Mouse (Mus musculus) kidney, postnatal 36 days (tissue): ENCODE measurements around the gene Nup85.

ENCODE experiments used
- DNase-seq, 2 experiments: peaks; one replicate each; pipeline ENCODE4 v3.0.0; 2021 to 2022; ENCODE audit warnings: mixed read lengths in 2 of 2

Nup85 gene

DNA sequence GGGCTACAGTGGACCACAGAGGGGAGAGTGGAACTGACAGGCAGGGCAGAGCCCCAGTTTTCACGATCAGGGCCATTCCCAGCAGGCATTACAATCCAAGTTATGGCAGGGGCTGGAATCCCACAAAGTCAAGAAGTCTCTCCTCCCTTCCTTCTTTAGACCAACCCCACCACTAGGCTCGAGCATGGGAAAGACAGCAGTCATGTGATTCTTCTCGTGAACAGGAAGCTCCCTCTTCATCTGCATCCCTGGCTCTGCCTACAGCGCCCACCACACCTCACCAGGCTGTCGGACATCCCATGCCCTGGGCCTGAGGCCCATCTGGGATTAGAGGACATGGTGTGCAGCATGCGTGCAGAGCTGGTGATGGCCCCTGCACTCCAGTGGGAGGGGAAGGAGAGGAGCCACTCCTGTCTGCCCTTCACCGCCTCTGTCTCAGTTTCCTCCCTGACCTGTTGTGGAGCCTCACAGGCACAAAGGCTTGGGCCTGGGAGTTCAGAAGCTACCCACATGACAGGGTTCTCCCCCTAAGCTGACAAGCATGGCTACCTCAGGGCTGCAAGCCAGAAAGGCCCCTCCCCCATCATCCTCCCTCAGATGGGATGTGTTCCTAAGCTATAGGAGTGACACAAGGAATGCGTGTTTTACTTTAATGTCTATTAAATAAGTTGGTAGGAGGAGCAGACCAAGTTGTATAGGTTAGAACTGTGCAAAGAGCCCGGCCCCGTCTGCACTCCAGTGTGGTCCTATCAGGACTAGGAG lies 50.3 kb downstream of the Nup85 start:
- peak in 1 of 2 experiments; percentile 50 for DNase-seq

GRCm38 (mm10) chr11:115615108-115615825 lies 51.0 kb downstream of the Nup85 start:
- peak; percentile 45 to 48 for DNase-seq

- DNase-seq = peak; percentile 58 to 61
Observed at GRCm38 (mm10) chr11:115615875-115616274, 51.6 kb downstream of the Nup85 start.

GRCm38 (mm10) chr11:115616371-115616770 lies 52.1 kb downstream of the Nup85 start:
- no peak for DNase-seq

DNA sequence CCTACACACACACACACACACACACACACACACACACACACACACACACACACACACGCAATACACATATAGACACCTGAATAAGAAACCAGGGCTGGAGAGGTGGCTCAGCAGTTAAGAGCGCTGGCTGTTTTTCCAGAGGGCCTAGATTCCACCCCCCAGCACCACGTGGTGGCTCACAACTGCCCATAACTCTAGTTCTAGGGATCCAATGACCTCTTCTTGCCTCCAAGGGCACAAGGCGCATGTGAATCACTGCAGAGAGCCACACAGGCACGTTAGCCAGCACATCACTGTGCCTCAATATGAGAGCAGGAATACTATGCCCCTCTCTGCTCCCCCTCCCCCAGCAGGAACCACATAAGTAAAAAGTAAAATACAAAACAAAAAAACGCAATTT lies 52.7 kb downstream of the Nup85 start:
- peak; percentile 72 to 76 for DNase-seq

DNA sequence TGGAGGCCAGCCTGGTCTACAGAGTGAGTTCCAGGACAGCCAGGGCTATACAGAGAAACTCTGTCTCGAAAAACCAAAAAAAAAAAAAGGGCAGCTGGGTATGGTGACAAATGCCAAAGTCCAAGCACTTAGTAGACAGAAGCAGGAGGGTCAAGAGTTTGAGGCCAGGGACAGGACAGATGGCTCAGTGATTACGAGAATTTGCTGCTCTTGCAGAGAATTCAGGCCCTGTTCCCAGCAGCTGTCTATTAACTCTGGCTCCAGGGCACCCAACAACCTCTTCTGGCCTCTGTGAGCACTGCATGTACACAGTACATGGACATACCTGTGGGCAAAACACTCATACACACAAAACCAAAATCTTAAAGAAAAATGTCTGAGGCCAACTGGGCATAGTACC lies 53.8 kb downstream of the Nup85 start:
- DNase-seq = peak; percentile 59 to 60

GRCm38 (mm10) chr11:115618732-115619516 lies 54.7 kb downstream of the Nup85 start:
- no peak for DNase-seq

GRCm38 (mm10) chr11:115619949-115620348 lies 55.7 kb downstream of the Nup85 start:
- no peak for DNase-seq

GRCm38 (mm10) chr11:115623487-115624070 lies 59.3 kb downstream of the Nup85 start:
- DNase-seq = peak in 1 of 2 experiments; percentile 40

DNA sequence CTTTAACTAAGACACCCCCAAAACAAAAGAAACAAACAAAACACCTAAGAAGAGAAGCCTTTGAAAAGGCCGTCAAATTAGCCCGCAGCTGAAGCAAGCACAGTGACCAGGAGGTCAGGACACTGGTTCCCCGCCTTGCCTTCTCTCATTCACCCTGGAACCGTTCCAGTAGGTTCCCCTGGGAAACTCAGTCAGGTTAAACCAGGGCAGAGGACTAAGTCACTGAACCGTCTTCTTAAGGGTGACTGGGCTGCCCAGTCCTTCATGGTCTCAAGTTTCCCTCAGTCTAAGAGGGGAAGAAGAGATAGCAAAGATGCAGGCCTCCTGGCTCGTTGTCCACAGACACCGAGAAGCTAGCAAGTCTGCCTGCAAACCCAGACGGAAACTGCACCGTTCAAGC lies 61.6 kb downstream of the Nup85 start:
- peak; percentile 85 to 94 for DNase-seq

DNA sequence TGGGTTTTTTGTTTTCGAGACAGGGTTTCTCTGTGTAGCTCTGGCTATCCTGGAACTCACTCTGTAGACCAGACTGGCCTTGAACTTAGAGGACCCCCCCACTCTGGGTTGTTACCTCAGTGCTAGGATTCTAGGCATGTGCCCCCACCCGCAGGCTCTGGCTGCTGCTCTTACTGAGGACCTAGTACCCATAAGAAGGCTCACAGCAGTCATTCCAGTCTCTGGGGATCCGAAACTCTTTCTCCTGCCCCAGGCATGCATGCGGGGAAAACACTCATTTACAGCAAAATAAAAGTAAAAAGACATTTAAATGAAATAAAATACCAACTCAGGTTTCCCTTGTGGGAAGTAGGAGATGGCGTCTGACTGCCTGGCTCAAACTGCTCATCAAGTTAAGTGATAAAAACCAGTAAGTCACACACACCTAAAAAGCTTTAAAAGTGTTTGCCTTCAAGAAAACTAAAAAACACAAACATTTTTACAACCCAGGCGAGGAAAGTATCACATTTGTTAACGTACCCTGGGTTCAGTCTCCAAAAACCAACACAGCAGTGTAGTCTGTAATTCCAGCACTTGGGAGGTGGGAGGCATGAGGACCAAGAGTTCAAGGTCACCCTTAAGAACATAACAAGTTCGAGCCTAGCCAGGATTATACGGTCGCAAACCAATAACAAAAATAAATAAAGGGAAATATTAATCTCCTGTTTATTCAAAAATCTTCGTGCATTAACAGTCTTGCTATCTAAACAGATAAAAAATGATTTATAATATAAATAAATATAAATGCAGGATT lies 62.8 kb downstream of the Nup85 start:
- DNase-seq = no peak

- DNase-seq = peak; percentile 100
Observed at GRCm38 (mm10) chr11:115627705-115628464, 63.7 kb downstream of the Nup85 start, which contains the start of gene Slc25a19. Gene Slc25a19, minus strand, starts transcription at chr11:115628295.

- no peak for DNase-seq
Observed at GRCm38 (mm10) chr11:115628465-115629101, 64.3 kb downstream of the Nup85 start.

- DNase-seq = no peak
Observed at GRCm38 (mm10) chr11:115629734-115630531, 65.7 kb downstream of the Nup85 start.

DNA sequence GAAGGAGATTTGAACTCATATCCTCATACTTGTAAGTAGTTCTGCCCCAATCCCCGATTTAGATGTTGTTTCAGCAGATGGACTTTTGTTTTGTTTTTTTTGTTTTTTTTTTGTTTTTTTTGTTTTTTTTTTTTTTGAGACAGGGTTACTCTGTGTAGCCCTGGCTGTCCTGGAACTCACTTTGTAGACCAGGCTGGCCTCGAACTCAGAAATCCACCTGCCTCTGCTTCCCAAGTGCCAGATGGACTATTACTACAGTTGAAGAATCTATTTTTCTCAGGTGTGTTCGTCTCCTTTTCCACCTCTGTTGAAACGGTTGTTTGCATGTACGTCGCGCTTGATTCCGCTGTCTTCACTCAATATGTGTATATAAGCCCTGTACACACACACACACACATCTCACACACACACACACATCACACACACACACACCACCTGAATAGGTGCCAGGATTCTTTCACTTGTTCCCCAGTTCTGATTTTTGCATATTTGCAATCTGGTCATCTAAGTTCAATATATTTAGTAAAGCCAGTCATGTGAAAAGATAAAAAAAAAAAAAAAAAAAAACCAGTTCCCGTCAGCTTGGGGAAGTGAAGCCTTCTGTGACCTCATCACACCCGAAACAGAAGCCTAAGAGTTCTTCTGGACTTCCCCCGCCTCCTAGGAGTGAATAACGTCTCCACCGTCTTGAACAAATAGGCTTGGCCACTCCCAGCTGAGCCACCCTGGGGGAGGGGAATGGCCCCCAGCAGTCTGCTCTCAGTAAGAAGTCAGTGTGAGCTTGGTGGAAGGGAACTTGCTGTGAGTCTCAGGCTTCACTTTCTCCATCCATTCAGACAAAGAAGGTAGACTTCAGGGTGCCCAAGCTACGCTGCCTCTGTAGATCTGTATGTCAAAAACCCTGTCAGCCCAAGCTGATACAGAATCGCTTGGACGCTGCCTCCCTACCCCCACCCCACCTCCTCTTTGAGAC lies 66.6 kb downstream of the Nup85 start:
- DNase-seq = peak; percentile 43 to 51

- DNase-seq = peak; percentile 68 to 78
Observed at GRCm38 (mm10) chr11:115631505-115631890, 67.3 kb downstream of the Nup85 start.

GRCm38 (mm10) chr11:115632247-115632646 lies 68.0 kb downstream of the Nup85 start:
- DNase-seq = no peak

- DNase-seq = no peak
Observed at GRCm38 (mm10) chr11:115632862-115633261, 68.6 kb downstream of the Nup85 start.
